Mouse (Mus musculus): Measurements from ENCODE around the gene Gfod1. TPM values are rescaled to one million over a fixed set of nuclear protein-coding genes. Genes with fewer than 3 reads are reported as not detected.

Gene Gfod1
- total RNA-seq, 1 experiment = 4.8 TPM

- H3K4me1 ChIP-seq (ENCODE audit: control insufficient read depth in 2 of 2, insufficient read depth in 2 of 2, low read length in 2 of 2, poor library complexity in 1 of 2) = peaks cover 5 to 24% of the 10 kb centered on the region in 2 experiments; a peak in 3 of 4 replicates
- in situ Hi-C loops (cut with MboI; ENCODE audit: low sequenced_read_pairs in 2 of 2, unreplicated experiment in 2 of 2) = loop anchor here in 1 of 2 experiments (10.0 kb wide), 1 partner anchor 124 kb away; no protein-coding TSS in a partner anchor
- peaks cover 7% of the 10 kb centered on the region; the same call in 1 of the 2 replicates for H3K36me3 ChIP-seq (ENCODE audit: control insufficient read depth, insufficient read depth, low read length, poor library complexity, severe bottlenecking)
- peak overlapping the region; percentile 27; the same call in 1 of the 2 replicates for H3K9ac ChIP-seq (ENCODE audit: insufficient read depth, low read depth, low read length, poor library complexity, severe bottlenecking)
- H3K27ac ChIP-seq (ENCODE audit: insufficient read depth, low read depth, low read length, poor library complexity, severe bottlenecking) = no peak overlapping the region
- no peak for DNase-seq (ENCODE audit: low read depth, low spot score)
- H3K4me3 ChIP-seq (ENCODE audit: insufficient read depth in 1 of 2, low read depth in 1 of 2, low read length in 2 of 2, poor library complexity in 1 of 2, severe bottlenecking in 1 of 2) = peak overlapping the region; percentile 30 to 58; a peak in 3 of 4 replicates
- TF ChIP-seq ZNF384 (IDR thresholded peaks at IDR 0.05; ENCODE audit: low read depth, low read length) (no peak), ZC3H11A (IDR thresholded peaks at IDR 0.05; ENCODE audit: borderline replicate concordance, low read depth, low read length) (no peak), CHD2 (IDR thresholded peaks at IDR 0.05; ENCODE audit: low read depth, low read length) (no peak), HCFC1 (IDR thresholded peaks at IDR 0.05; ENCODE audit: borderline replicate concordance, insufficient read depth, low read length) (no peak), MAFK (IDR thresholded peaks at IDR 0.05; ENCODE audit: insufficient read depth, low read depth, low read length) (no peak)
- no peaks in the 10 kb centered on the region for H3K9me3 ChIP-seq (ENCODE audit: control insufficient read depth, insufficient read depth, low read depth, low read length)
Observed at GRCm38 (mm10) chr13:43201033-43201432, 102.9 kb downstream of the Gfod1 start.

- no peak overlapping the region for H3K27ac ChIP-seq (ENCODE audit: insufficient read depth, low read depth, low read length, poor library complexity, severe bottlenecking)
- H3K9ac ChIP-seq (ENCODE audit: insufficient read depth, low read depth, low read length, poor library complexity, severe bottlenecking) = peak overlapping the region; percentile 27; the same call in 1 of the 2 replicates
- peaks cover 5 to 21% of the 10 kb centered on the region in 2 experiments; a peak in 3 of 4 replicates for H3K4me1 ChIP-seq (ENCODE audit: control insufficient read depth in 2 of 2, insufficient read depth in 2 of 2, low read length in 2 of 2, poor library complexity in 1 of 2)
- H3K4me3 ChIP-seq (ENCODE audit: insufficient read depth in 1 of 2, low read depth in 1 of 2, low read length in 2 of 2, poor library complexity in 1 of 2, severe bottlenecking in 1 of 2) = peak overlapping the region in 1 of 2 experiments; percentile 30; a peak in 1 of 4 replicates
- in situ Hi-C loops (cut with MboI; ENCODE audit: low sequenced_read_pairs in 2 of 2, unreplicated experiment in 2 of 2) = loop anchor here in 1 of 2 experiments (10.0 kb wide), 1 partner anchor 124 kb away; no protein-coding TSS in a partner anchor
- DNase-seq (ENCODE audit: low read depth, low spot score) = no peak
- H3K36me3 ChIP-seq (ENCODE audit: control insufficient read depth, insufficient read depth, low read length, poor library complexity, severe bottlenecking) = peaks cover 7% of the 10 kb centered on the region; the same call in 1 of the 2 replicates
- TF ChIP-seq ZC3H11A (IDR thresholded peaks at IDR 0.05; ENCODE audit: borderline replicate concordance, low read depth, low read length) = no peak
- no peak for TF ChIP-seq ZNF384 (IDR thresholded peaks at IDR 0.05; ENCODE audit: low read depth, low read length)
- TF ChIP-seq HCFC1 (IDR thresholded peaks at IDR 0.05; ENCODE audit: borderline replicate concordance, insufficient read depth, low read length) = no peak
- TF ChIP-seq MAFK (IDR thresholded peaks at IDR 0.05; ENCODE audit: insufficient read depth, low read depth, low read length) = no peak
- no peak for TF ChIP-seq CHD2 (IDR thresholded peaks at IDR 0.05; ENCODE audit: low read depth, low read length)
- no peaks in the 10 kb centered on the region for H3K9me3 ChIP-seq (ENCODE audit: control insufficient read depth, insufficient read depth, low read depth, low read length)
Observed at GRCm38 (mm10) chr13:43200473-43200872, 103.5 kb downstream of the Gfod1 start.

- no peak overlapping the region for H3K9ac ChIP-seq (ENCODE audit: insufficient read depth, low read depth, low read length, poor library complexity, severe bottlenecking)
- TF ChIP-seq ZNF384 (IDR thresholded peaks at IDR 0.05; ENCODE audit: low read depth, low read length) = no peak
- TF ChIP-seq HCFC1 (IDR thresholded peaks at IDR 0.05; ENCODE audit: borderline replicate concordance, insufficient read depth, low read length) = no peak
- TF ChIP-seq ZC3H11A (IDR thresholded peaks at IDR 0.05; ENCODE audit: borderline replicate concordance, low read depth, low read length) = no peak
- no peak for TF ChIP-seq CHD2 (IDR thresholded peaks at IDR 0.05; ENCODE audit: low read depth, low read length)
- no peak for TF ChIP-seq MAFK (IDR thresholded peaks at IDR 0.05; ENCODE audit: insufficient read depth, low read depth, low read length)
- peak overlapping the region in 1 of 2 experiments; percentile 3; a peak in 1 of 4 replicates for H3K4me3 ChIP-seq (ENCODE audit: insufficient read depth in 1 of 2, low read depth in 1 of 2, low read length in 2 of 2, poor library complexity in 1 of 2, severe bottlenecking in 1 of 2)
- H3K9me3 ChIP-seq (ENCODE audit: control insufficient read depth, insufficient read depth, low read depth, low read length) = no peaks in the 10 kb centered on the region
- H3K27ac ChIP-seq (ENCODE audit: insufficient read depth, low read depth, low read length, poor library complexity, severe bottlenecking) = no peak overlapping the region
- in situ Hi-C loops (cut with MboI; ENCODE audit: low sequenced_read_pairs in 2 of 2, unreplicated experiment in 2 of 2) = loop anchor here in 1 of 2 experiments (10.0 kb wide), 1 partner anchor 125 kb away; no protein-coding TSS in a partner anchor
- DNase-seq (ENCODE audit: low read depth, low spot score) = no peak
- peaks cover 5 to 18% of the 10 kb centered on the region in 2 experiments; a peak in 3 of 4 replicates for H3K4me1 ChIP-seq (ENCODE audit: control insufficient read depth in 2 of 2, insufficient read depth in 2 of 2, low read length in 2 of 2, poor library complexity in 1 of 2)
- H3K36me3 ChIP-seq (ENCODE audit: control insufficient read depth, insufficient read depth, low read length, poor library complexity, severe bottlenecking) = peaks cover 7% of the 10 kb centered on the region; the same call in 1 of the 2 replicates
Observed at GRCm38 (mm10) chr13:43199749-43200148, 104.2 kb downstream of the Gfod1 start.

GRCm38 (mm10) chr13:43199282-43199681 lies 104.7 kb downstream of the Gfod1 start:
- H3K36me3 ChIP-seq (ENCODE audit: control insufficient read depth, insufficient read depth, low read length, poor library complexity, severe bottlenecking) = peaks cover 7% of the 10 kb centered on the region; the same call in 1 of the 2 replicates
- peak overlapping the region in 1 of 2 experiments; percentile 3; a peak in 1 of 4 replicates for H3K4me3 ChIP-seq (ENCODE audit: insufficient read depth in 1 of 2, low read depth in 1 of 2, low read length in 2 of 2, poor library complexity in 1 of 2, severe bottlenecking in 1 of 2)
- peaks cover 5 to 18% of the 10 kb centered on the region in 2 experiments; a peak in 3 of 4 replicates for H3K4me1 ChIP-seq (ENCODE audit: control insufficient read depth in 2 of 2, insufficient read depth in 2 of 2, low read length in 2 of 2, poor library complexity in 1 of 2)
- in situ Hi-C loops (cut with MboI; ENCODE audit: low sequenced_read_pairs in 2 of 2, unreplicated experiment in 2 of 2) = no loop called here
- H3K27ac ChIP-seq (ENCODE audit: insufficient read depth, low read depth, low read length, poor library complexity, severe bottlenecking) = no peak overlapping the region
- no peaks in the 10 kb centered on the region for H3K9me3 ChIP-seq (ENCODE audit: control insufficient read depth, insufficient read depth, low read depth, low read length)
- no peak for DNase-seq (ENCODE audit: low read depth, low spot score)
- TF ChIP-seq ZNF384 (IDR thresholded peaks at IDR 0.05; ENCODE audit: low read depth, low read length) = no peak
- no peak for TF ChIP-seq CHD2 (IDR thresholded peaks at IDR 0.05; ENCODE audit: low read depth, low read length)
- no peak for TF ChIP-seq HCFC1 (IDR thresholded peaks at IDR 0.05; ENCODE audit: borderline replicate concordance, insufficient read depth, low read length)
- no peak for TF ChIP-seq ZC3H11A (IDR thresholded peaks at IDR 0.05; ENCODE audit: borderline replicate concordance, low read depth, low read length)
- TF ChIP-seq MAFK (IDR thresholded peaks at IDR 0.05; ENCODE audit: insufficient read depth, low read depth, low read length) = no peak
- H3K9ac ChIP-seq (ENCODE audit: insufficient read depth, low read depth, low read length, poor library complexity, severe bottlenecking) = no peak overlapping the region

All from ES-E14 (cell line).